Mouse (Mus musculus): Measurements from ENCODE around the gene Fmo6. TPM values are rescaled to one million over a fixed set of nuclear protein-coding genes. Genes with fewer than 3 reads are reported as not detected.

Fmo6 gene
- polyA plus RNA-seq, 1 experiment from 2014 or later = 0.14 TPM

- Histone ChIP-seq H3K4me1 (no peaks in the 10 kb centered on the region), H3K27me3 (replicated peaks) (no peaks in the 10 kb centered on the region), H3K9me3 (replicated peaks) (no peaks in the 10 kb centered on the region), H3K4me3 (replicated peaks) (no peak within 1 kb of the TSS), H3K9ac (replicated peaks) (no peak within 1 kb of the TSS), H3K36me3 (no peaks in the 10 kb centered on the region), H3K4me2 (no peak within 1 kb of the TSS), H3K27ac (replicated peaks) (no peak within 1 kb of the TSS)
- no peak for ATAC-seq (ENCODE audit: low FRiP score)
- 79% methylated on average over 14 of the region's 14 CpGs for WGBS
Observed at GRCm38 (mm10) chr1:162897838-162898811, 39.2 kb downstream of the Fmo6 start, which contains the start of gene Fmo2. Gene Fmo2 (minus strand): TSS chr1:162898726.

DNA sequence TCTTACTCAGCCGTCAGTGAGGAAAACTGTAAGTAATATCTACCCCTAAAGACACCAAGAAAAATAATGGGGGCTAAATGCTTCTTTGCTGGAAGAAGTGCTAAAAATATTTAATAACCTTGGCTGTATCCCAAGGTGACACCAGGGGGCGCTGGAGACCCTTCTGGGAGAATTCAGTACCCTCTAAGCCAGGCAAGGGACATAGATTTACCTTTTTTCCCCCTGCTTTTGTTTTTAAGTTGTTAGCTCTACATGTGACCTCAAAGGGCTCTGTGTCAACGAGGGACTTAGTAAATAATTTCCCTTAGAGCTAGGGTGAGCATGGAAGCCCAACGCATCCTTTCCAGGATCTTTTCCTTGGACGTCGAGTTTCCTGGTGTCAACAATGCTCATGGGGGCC, 41.4 kb downstream of the Fmo6 start:
- H3K4me1 ChIP-seq = no peaks in the 10 kb centered on the region
- no peaks in the 10 kb centered on the region for H3K36me3 ChIP-seq
- H3K4me3 ChIP-seq (replicated peaks) = no peak overlapping the region
- H3K27ac ChIP-seq (replicated peaks) = no peak overlapping the region
- H3K4me2 ChIP-seq = no peak overlapping the region
- H3K9me3 ChIP-seq (replicated peaks) = no peaks in the 10 kb centered on the region
- no peaks in the 10 kb centered on the region for H3K27me3 ChIP-seq (replicated peaks)
- 0 out of 2 replicates have a peak, but pooled peaks have one; percentile 35 for ATAC-seq (ENCODE audit: low FRiP score)
- no peak overlapping the region for H3K9ac ChIP-seq (replicated peaks)
- 44% methylated on average over 6 of the region's 6 CpGs for WGBS

DNA sequence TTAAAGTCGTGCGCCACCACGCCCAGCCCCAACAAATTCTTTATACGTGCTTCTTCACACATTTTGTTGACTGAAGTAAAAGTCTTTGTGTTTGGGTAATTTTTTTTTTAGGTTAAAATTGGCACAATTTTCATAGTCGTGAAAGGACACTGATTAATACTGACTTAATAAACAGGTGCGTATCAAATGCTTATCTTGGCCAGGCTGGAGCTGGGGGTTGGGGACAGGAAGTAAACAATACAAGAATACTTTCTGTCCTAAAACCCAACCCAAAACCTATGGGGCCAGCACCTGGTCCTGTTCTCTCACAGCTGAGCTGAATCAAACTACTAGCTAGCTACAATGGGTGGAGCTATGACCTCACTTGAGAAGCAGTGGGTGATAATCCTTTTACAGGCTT, 44.3 kb downstream of the Fmo6 start:
- WGBS = 92% methylated on average over 6 of the region's 6 CpGs
- no peaks in the 10 kb centered on the region for H3K9me3 ChIP-seq (replicated peaks)
- H3K4me3 ChIP-seq (replicated peaks) = no peak overlapping the region
- no peaks in the 10 kb centered on the region for H3K36me3 ChIP-seq
- ATAC-seq (ENCODE audit: low FRiP score) = no peak
- H3K4me1 ChIP-seq = no peaks in the 10 kb centered on the region
- H3K27ac ChIP-seq (replicated peaks) = no peak overlapping the region
- no peak overlapping the region for H3K9ac ChIP-seq (replicated peaks)
- H3K27me3 ChIP-seq (replicated peaks) = no peaks in the 10 kb centered on the region
- no peak overlapping the region for H3K4me2 ChIP-seq

DNA sequence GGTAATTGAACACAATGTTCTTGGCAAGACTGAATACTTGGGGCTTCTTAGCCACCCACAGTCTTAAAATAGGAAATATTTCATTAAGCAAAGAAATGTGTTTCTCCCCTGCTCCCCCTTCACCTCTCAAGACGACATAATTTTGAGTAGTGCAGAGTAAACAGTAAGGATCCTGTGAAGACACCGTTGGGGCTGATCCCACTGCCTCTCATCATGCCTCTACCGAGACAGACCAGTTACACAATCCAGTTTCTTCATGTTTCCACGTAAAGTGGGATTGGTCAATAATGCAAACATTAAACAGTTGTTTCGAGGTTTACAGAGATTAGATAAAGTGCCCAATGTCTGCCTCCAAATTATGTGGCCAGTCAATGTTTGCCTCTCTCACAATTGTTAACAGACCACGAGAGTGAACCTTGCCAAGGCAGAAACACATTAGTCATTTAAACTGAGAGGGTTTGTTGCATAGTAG, 45.3 kb downstream of the Fmo6 start:
- Histone ChIP-seq H3K9ac (replicated peaks) (no peak overlapping the region), H3K27ac (replicated peaks) (no peak overlapping the region), H3K4me3 (replicated peaks) (no peak overlapping the region), H3K27me3 (replicated peaks) (no peaks in the 10 kb centered on the region), H3K36me3 (no peaks in the 10 kb centered on the region), H3K4me2 (no peak overlapping the region), H3K4me1 (no peaks in the 10 kb centered on the region), H3K9me3 (replicated peaks) (no peaks in the 10 kb centered on the region)
- WGBS = 79% methylated on average over 6 of the region's 6 CpGs
- ATAC-seq (ENCODE audit: low FRiP score) = no peak

- Histone ChIP-seq H3K27ac (replicated peaks) (no peak overlapping the region), H3K4me2 (no peak overlapping the region), H3K9me3 (replicated peaks) (no peaks in the 10 kb centered on the region), H3K36me3 (no peaks in the 10 kb centered on the region), H3K27me3 (replicated peaks) (no peaks in the 10 kb centered on the region), H3K4me3 (replicated peaks) (no peak overlapping the region), H3K4me1 (no peaks in the 10 kb centered on the region), H3K9ac (replicated peaks) (no peak overlapping the region)
- WGBS = 91% methylated on average over 12 of the region's 12 CpGs
- no peak for ATAC-seq (ENCODE audit: low FRiP score)
Observed at GRCm38 (mm10) chr1:162888646-162889045, 48.7 kb downstream of the Fmo6 start.

- H3K36me3 ChIP-seq = no peaks in the 10 kb centered on the region
- no peak overlapping the region for H3K4me3 ChIP-seq (replicated peaks)
- H3K27ac ChIP-seq (replicated peaks) = no peak overlapping the region
- no peaks in the 10 kb centered on the region for H3K4me1 ChIP-seq
- WGBS = 94% methylated on average over 7 of the region's 7 CpGs
- no peaks in the 10 kb centered on the region for H3K27me3 ChIP-seq (replicated peaks)
- ATAC-seq (ENCODE audit: low FRiP score) = no peak
- H3K9ac ChIP-seq (replicated peaks) = no peak overlapping the region
- H3K4me2 ChIP-seq = no peak overlapping the region
- H3K9me3 ChIP-seq (replicated peaks) = no peaks in the 10 kb centered on the region
Observed at GRCm38 (mm10) chr1:162887644-162888043, 49.7 kb downstream of the Fmo6 start.

GRCm38 (mm10) chr1:162886138-162886816, 51.0 kb downstream of the Fmo6 start:
- Histone ChIP-seq H3K27ac (replicated peaks) (no peak overlapping the region), H3K4me2 (no peak overlapping the region), H3K9me3 (replicated peaks) (no peaks in the 10 kb centered on the region), H3K36me3 (no peaks in the 10 kb centered on the region), H3K4me1 (no peaks in the 10 kb centered on the region), H3K27me3 (replicated peaks) (no peaks in the 10 kb centered on the region), H3K4me3 (replicated peaks) (no peak overlapping the region), H3K9ac (replicated peaks) (no peak overlapping the region)
- 92% methylated on average over 11 of the region's 11 CpGs for WGBS
- ATAC-seq (ENCODE audit: low FRiP score) = no peak

GRCm38 (mm10) chr1:162882681-162883080, 54.6 kb downstream of the Fmo6 start:
- no peak overlapping the region for H3K27ac ChIP-seq (replicated peaks)
- no peaks in the 10 kb centered on the region for H3K27me3 ChIP-seq (replicated peaks)
- ATAC-seq (ENCODE audit: low FRiP score) = no peak
- no peaks in the 10 kb centered on the region for H3K9me3 ChIP-seq (replicated peaks)
- no peak overlapping the region for H3K4me3 ChIP-seq (replicated peaks)
- no peak overlapping the region for H3K9ac ChIP-seq (replicated peaks)
- WGBS = 85% methylated on average over 4 of the region's 4 CpGs
- H3K4me1 ChIP-seq = no peaks in the 10 kb centered on the region
- no peak overlapping the region for H3K4me2 ChIP-seq
- no peaks in the 10 kb centered on the region for H3K36me3 ChIP-seq

- H3K9me3 ChIP-seq (replicated peaks) = no peaks in the 10 kb centered on the region
- no peaks in the 10 kb centered on the region for H3K27me3 ChIP-seq (replicated peaks)
- H3K27ac ChIP-seq (replicated peaks) = no peak overlapping the region
- H3K4me2 ChIP-seq = no peak overlapping the region
- no peak overlapping the region for H3K4me3 ChIP-seq (replicated peaks)
- no peaks in the 10 kb centered on the region for H3K4me1 ChIP-seq
- ATAC-seq (ENCODE audit: low FRiP score) = no peak
- 66% methylated on average over 11 of the region's 11 CpGs for WGBS
- H3K36me3 ChIP-seq = no peaks in the 10 kb centered on the region
- H3K9ac ChIP-seq (replicated peaks) = no peak overlapping the region
Observed at GRCm38 (mm10) chr1:162879595-162880369, 57.5 kb downstream of the Fmo6 start.

- no peak overlapping the region for H3K27ac ChIP-seq (replicated peaks)
- H3K36me3 ChIP-seq = no peaks in the 10 kb centered on the region
- ATAC-seq (ENCODE audit: low FRiP score) = no peak
- 84% methylated on average over 3 of the region's 3 CpGs for WGBS
- no peak overlapping the region for H3K9ac ChIP-seq (replicated peaks)
- H3K27me3 ChIP-seq (replicated peaks) = no peaks in the 10 kb centered on the region
- no peaks in the 10 kb centered on the region for H3K9me3 ChIP-seq (replicated peaks)
- no peaks in the 10 kb centered on the region for H3K4me1 ChIP-seq
- no peak overlapping the region for H3K4me2 ChIP-seq
- no peak overlapping the region for H3K4me3 ChIP-seq (replicated peaks)
Observed at GRCm38 (mm10) chr1:162875091-162875490, 62.2 kb downstream of the Fmo6 start.

DNA sequence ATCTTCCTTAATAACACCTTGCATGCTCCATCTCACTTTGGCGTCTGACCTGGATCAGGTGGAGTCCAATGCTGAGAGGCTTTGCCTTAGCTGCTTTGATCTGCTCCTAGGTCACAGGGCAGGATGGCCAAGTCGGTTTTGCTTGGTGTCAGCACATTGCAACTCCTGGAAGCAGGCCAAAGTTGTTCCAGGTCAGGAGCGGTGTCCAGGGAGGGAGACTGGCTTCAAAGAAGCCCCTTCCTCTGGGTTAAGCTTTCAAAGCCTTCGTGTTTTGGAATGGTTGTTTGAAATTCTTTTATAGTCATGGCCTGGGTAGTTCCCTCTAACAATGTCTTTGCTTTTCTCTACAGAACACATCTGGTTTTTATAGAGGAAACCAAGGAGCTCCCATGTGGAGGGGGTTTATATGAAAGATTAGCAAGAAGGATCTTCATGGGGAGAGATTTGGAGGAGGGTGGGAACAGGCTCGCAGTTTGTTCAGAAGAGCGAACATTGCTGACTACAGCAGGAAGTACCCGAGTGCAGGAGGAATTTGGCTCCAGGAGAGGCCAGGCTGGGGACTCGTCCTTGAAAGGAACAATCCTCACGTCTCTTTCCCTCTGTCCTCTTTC, 65.5 kb downstream of the Fmo6 start:
- no peak overlapping the region for H3K27ac ChIP-seq (replicated peaks)
- H3K9ac ChIP-seq (replicated peaks) = no peak overlapping the region
- ATAC-seq (ENCODE audit: low FRiP score) = no peak
- H3K4me3 ChIP-seq (replicated peaks) = no peak overlapping the region
- H3K4me2 ChIP-seq = no peak overlapping the region
- no peaks in the 10 kb centered on the region for H3K27me3 ChIP-seq (replicated peaks)
- WGBS = 62% methylated on average over 9 of the region's 9 CpGs
- no peaks in the 10 kb centered on the region for H3K4me1 ChIP-seq
- no peaks in the 10 kb centered on the region for H3K9me3 ChIP-seq (replicated peaks)
- no peaks in the 10 kb centered on the region for H3K36me3 ChIP-seq

Measured in neural tube, embryonic 15.5 days (tissue).